Mouse (Mus musculus) kidney, embryonic 14.5 days (tissue): ENCODE measurements around the gene Klhl26. TPM values are rescaled to one million over a fixed set of nuclear protein-coding genes. Genes with fewer than 3 reads are reported as not detected.

Experiments
- ATAC-seq: fragments of 200-750 bp; cut with Nextera tagmentation; 2 replicates; pipeline ENCODE4 v1.8.0; 2017; ENCODE audit warnings: moderate number of reproducible peaks, mild to moderate bottlenecking, moderate TSS enrichment, moderate library complexity; ENCODE audit not compliant: low FRiP score, low TSS enrichment
- H3K27ac ChIP-seq: fragments of 300-500 bp; sonication (generic); 2 replicates; pipeline ENCODE4 v1.5.1; 2014; ENCODE audit warnings: low read depth, mild to moderate bottlenecking, low read length, moderate library complexity, mixed read lengths
- H3K27me3 ChIP-seq: fragments of 300-500 bp; sonication (generic); 2 replicates; pipeline ENCODE4 v1.6.1; 2014; ENCODE audit warnings: mild to moderate bottlenecking, low read length; ENCODE audit not compliant: control insufficient read depth, insufficient read depth
- H3K36me3 ChIP-seq: fragments of 300-500 bp; sonication (generic); 2 replicates; pipeline ENCODE4 v1.6.1; 2014; ENCODE audit warnings: low read length, mixed read lengths; ENCODE audit not compliant: control insufficient read depth, insufficient read depth
- H3K4me1 ChIP-seq: fragments of 300-500 bp; sonication (generic); 2 replicates; pipeline ENCODE4 v1.6.1; 2014; ENCODE audit warnings: low read length, mixed read lengths; ENCODE audit not compliant: control insufficient read depth, insufficient read depth
- H3K4me2 ChIP-seq: fragments of 300-500 bp; sonication (generic); replicated peaks from 2 replicates; pipeline ENCODE4 v1.6.1; 2014; ENCODE audit warnings: low read depth, mild to moderate bottlenecking, low read length
- H3K4me3 ChIP-seq: fragments of 300-500 bp; sonication (generic); 2 replicates; pipeline ENCODE4 v1.5.1; 2014; ENCODE audit warnings: mild to moderate bottlenecking, low read length
- H3K9ac ChIP-seq: fragments of 300-500 bp; sonication (generic); 2 replicates; pipeline ENCODE4 v1.6.1; 2014; ENCODE audit warnings: low read depth, mild to moderate bottlenecking, low read length, moderate library complexity
- H3K9me3 ChIP-seq: fragments of 300-500 bp; sonication (generic); 2 replicates; pipeline ENCODE4 v1.6.1; 2016; ENCODE audit warnings: low read length; ENCODE audit not compliant: control insufficient read depth
- WGBS: fragments of 180-500 bp; shearing (Covaris S2); extraction: QIAGEN DNeasy Blood & Tissue Kit; methylation state at CpG from one replicate; pipeline ENCODE4 v1.1.7; 2014; 5-methylcytosine and 5-hydroxymethylcytosine counted together
- polyA plus RNA-seq: library from polyadenylated mRNA; unstranded; fragments of >200 nt; fragmentation: Nextera tagmentation; extraction: Ambion mirVana; gene quantifications from 2 replicates; pipeline ENCODE4 v1.2.1, GENCODE M21; 2014

Klhl26 gene
- polyA plus RNA-seq, 1 experiment from 2014 or later = 19.2 TPM

DNA sequence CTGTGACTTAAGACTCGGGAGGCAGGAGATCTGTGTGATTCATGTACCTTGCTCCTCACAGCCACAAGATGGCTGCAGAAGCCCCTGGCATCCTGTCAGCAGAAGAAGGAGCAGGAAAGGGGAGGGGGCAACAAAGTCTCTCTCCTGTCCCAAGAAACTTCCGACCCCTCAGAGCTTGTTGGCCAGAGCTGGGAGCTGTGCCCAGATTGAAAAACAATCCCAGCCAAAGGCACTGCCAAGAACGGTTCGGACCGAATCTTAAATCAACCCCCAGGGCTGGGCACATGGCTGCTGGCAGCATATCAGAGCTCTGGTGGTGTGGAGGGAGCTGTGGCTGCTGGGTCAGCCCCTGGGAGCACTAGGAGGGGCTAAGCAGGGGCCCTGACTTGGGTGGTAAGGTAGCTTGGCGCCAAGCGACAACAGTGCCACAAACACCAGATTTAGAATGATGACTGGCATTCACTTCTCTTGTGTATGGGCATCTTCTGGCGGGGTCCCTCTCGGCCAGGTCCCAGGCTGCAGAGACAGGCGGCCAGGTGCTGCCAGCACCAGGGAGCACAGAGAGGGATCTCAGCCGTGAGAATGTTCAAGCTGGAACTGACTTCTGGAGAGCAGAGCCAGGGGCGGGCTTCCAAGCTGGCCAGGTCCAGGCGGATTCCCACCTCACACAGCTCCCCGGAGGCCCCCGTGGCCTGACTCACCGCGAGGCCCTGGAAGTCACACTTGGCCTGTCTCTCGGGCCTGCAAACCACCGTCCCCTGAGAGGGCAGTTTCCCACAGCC, 28.9 kb downstream of the Klhl26 start:
- 65% methylated on average over 19 of the region's 19 CpGs for WGBS
- H3K36me3 ChIP-seq = peaks cover 23% of the 10 kb centered on the region
- H3K4me3 ChIP-seq = no peak overlapping the region
- H3K4me1 ChIP-seq = no peaks in the 10 kb centered on the region
- H3K9me3 ChIP-seq = no peaks in the 10 kb centered on the region
- no peaks in the 10 kb centered on the region for H3K27me3 ChIP-seq
- ATAC-seq = no peak
- H3K27ac ChIP-seq = no peak overlapping the region
- H3K9ac ChIP-seq = no peak overlapping the region
- H3K4me2 ChIP-seq = no peak overlapping the region

DNA sequence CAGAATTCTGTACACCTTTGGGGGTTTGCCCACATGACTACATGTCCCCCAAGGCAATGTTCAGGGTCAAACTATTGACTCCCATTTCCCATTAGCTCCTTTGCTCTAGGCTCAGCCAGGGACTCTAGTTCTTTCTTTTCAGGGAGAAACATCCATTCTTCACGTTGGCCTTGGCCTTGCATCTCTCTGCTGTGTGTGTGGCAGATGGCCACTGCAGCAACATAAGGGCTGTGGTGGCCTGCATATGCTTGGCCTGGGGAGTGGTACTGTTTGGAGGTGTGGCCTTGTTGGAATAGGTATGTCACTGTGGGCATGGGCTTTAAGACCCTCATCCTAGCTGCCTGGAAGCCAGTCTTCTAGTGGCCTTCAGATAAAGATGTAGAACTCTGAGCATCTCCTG, 30.8 kb downstream of the Klhl26 start:
- WGBS = 70% methylated on average over 1 of the region's 1 CpGs
- H3K4me1 ChIP-seq = no peaks in the 10 kb centered on the region
- no peak overlapping the region for H3K27ac ChIP-seq
- no peak overlapping the region for H3K9ac ChIP-seq
- ATAC-seq = no peak
- H3K4me3 ChIP-seq = no peak overlapping the region
- H3K9me3 ChIP-seq = no peaks in the 10 kb centered on the region
- peaks cover 12% of the 10 kb centered on the region; the same call in 1 of the 2 replicates for H3K36me3 ChIP-seq
- H3K27me3 ChIP-seq = no peaks in the 10 kb centered on the region
- H3K4me2 ChIP-seq = no peak overlapping the region

DNA sequence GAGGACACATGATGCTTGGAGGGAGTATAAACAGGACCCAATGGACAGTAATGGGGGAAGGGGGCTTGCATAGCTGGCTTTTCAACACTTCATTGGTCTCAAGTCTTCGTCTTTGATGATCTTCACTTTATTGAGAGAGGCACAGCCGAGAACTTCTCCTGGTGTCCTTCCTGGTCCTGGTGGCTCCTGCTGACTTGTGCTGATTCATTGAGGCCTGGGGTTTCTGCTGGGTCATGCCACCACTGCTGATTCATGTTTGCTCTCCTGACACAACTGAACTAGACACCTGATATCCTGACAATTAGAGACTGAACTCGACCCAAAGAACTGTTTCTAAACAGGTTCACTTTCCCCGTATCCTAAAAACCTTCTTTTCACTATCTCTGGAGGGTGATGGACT, 33.4 kb downstream of the Klhl26 start:
- H3K9ac ChIP-seq = no peak overlapping the region
- H3K27me3 ChIP-seq = no peaks in the 10 kb centered on the region
- no peaks in the 10 kb centered on the region for H3K36me3 ChIP-seq
- H3K27ac ChIP-seq = no peak overlapping the region
- 46% methylated on average over 4 of the region's 4 CpGs for WGBS
- no peak overlapping the region for H3K4me3 ChIP-seq
- no peaks in the 10 kb centered on the region for H3K9me3 ChIP-seq
- H3K4me2 ChIP-seq = no peak overlapping the region
- ATAC-seq = no peak
- H3K4me1 ChIP-seq = peaks cover 6% of the 10 kb centered on the region; the same call in 1 of the 2 replicates

DNA sequence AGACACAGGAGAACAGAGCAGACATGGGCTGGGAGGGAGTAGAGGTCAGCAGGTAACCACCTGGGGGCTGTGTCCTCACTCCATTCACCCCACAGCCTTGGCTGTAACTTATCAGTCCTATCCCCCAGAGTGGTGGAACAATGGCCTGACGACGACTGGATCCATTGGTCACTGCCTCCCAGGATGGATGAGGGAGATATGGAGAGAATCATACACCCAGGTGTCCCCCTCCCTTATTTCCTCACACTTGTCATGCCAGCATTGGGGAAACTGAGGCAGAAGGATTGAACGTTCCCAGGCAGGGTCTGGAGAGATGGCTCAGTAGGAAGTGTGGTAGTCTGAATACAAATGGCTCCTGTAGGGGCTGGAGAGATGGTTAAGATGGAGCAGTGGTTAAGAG, 35.2 kb downstream of the Klhl26 start:
- Histone ChIP-seq H3K27ac (no peak overlapping the region), H3K9me3 (no peaks in the 10 kb centered on the region), H3K36me3 (no peaks in the 10 kb centered on the region), H3K27me3 (no peaks in the 10 kb centered on the region), H3K4me1 (peaks cover 8% of the 10 kb centered on the region; the same call in 1 of the 2 replicates), H3K4me3 (no peak overlapping the region), H3K4me2 (no peak overlapping the region), H3K9ac (no peak overlapping the region)
- ATAC-seq = no peak
- 62% methylated on average over 3 of the region's 3 CpGs for WGBS

DNA sequence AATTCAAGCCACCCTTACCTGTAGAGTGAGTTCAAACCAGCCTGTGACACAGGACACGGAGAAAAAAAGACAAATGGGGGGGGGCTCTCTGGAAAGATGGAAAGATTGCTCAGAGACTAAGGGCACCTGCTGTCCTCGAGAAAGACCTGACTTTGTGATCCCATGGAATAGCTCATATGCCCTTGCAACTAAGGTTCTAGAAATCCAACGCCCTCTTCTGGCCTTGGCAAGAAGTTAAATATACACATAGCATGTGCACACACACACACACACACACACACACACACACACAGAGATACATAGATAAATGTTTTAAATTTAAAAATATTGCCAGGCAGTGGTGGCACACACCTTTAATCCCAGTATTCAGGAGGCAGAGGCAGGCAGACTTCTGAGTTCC, 36.5 kb downstream of the Klhl26 start:
- ATAC-seq = no peak
- H3K4me3 ChIP-seq = peak overlapping the region; percentile 63; the same call in 1 of the 2 replicates
- no peaks in the 10 kb centered on the region for H3K9me3 ChIP-seq
- H3K4me2 ChIP-seq = peak overlapping the region; percentile 81
- no peak overlapping the region for H3K27ac ChIP-seq
- peaks cover 8% of the 10 kb centered on the region; the same call in 1 of the 2 replicates for H3K4me1 ChIP-seq
- no peaks in the 10 kb centered on the region for H3K27me3 ChIP-seq
- H3K36me3 ChIP-seq = no peaks in the 10 kb centered on the region
- H3K9ac ChIP-seq = peak overlapping the region; percentile 63; the same call in 1 of the 2 replicates
- 48% methylated on average over 3 of the region's 3 CpGs for WGBS

DNA sequence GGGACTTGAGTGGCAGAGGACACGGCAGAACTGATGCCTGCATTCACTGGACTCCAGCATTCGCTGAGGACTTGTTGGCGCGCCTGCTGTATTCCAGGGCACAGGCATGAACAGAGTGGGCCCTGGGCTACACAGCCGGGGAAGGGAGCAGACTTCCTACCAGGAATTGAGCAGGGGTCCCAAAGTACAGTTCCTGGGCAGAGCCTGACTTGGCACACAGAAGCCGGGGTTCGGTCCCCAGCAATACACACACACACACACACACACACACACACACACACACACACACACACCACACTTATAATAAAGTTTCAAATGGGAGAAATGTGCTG, 37.0 kb downstream of the Klhl26 start:
- peak overlapping the region; percentile 60; the same call in 1 of the 2 replicates for H3K27ac ChIP-seq
- H3K4me1 ChIP-seq = peaks cover 8% of the 10 kb centered on the region; the same call in 1 of the 2 replicates
- WGBS = 1% methylated on average over 7 of the region's 7 CpGs
- ATAC-seq = no peak
- peak overlapping the region; percentile 63 for H3K9ac ChIP-seq
- no peaks in the 10 kb centered on the region for H3K9me3 ChIP-seq
- no peaks in the 10 kb centered on the region for H3K27me3 ChIP-seq
- H3K4me3 ChIP-seq = peak overlapping the region; percentile 63
- peak overlapping the region; percentile 81 for H3K4me2 ChIP-seq
- H3K36me3 ChIP-seq = no peaks in the 10 kb centered on the region

DNA sequence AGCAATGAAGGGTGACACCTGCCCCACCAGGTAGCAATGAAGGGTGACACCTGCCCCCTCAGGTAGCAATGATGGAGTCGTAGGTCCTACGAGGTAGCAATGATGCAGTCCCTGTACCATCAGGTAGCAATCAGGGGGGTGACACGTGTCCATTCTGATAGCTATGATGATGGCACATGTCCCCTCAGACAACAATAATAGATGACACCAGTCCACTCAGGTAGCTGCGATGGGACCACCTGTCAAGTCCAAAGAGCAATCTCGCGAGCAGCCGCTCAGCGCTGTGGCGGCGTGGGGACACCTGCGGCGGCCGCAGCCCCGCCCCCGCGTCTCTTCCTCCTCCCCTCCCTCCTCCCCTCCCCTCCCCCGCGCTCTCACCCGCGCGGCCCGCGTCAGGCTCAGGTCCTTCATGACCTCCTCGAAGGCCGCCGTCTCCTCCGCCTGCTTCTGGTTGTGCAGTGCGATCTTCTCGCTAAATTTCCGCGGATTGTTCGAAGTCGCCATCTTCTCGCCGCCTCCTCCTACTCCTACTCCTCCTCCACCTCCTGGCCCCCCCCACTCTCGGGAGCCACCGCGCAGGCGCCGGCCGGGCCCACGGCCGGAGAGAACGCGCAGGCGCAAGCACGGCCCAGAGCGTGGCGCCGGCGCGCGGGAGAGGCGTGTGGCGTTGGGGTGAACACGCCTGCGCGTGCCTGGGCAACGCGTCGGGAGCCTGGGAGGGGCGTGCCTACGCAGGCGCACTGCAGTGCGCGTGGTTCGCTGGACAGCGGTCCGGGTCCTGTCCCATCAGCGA, 37.5 kb downstream of the Klhl26 start, which contains the start of gene Crtc1:
TSS of gene Crtc1 (minus strand) at position 525 of the 793 bp plus-strand sequence.
- peak within 1 kb of the TSS; percentile 81 for H3K4me2 ChIP-seq
- H3K9me3 ChIP-seq = no peaks in the 10 kb centered on the region
- peak; percentile 98 for ATAC-seq
- no peaks in the 10 kb centered on the region for H3K27me3 ChIP-seq
- under 1% methylated on average over 61 of the region's 70 CpGs for WGBS
- peak within 1 kb of the TSS; percentile 60; the same call in 1 of the 2 replicates for H3K27ac ChIP-seq
- H3K4me1 ChIP-seq = peaks cover 8% of the 10 kb centered on the region; the same call in 1 of the 2 replicates
- peak within 1 kb of the TSS; percentile 63 for H3K4me3 ChIP-seq
- no peaks in the 10 kb centered on the region for H3K36me3 ChIP-seq
- H3K9ac ChIP-seq = peak within 1 kb of the TSS; percentile 63

DNA sequence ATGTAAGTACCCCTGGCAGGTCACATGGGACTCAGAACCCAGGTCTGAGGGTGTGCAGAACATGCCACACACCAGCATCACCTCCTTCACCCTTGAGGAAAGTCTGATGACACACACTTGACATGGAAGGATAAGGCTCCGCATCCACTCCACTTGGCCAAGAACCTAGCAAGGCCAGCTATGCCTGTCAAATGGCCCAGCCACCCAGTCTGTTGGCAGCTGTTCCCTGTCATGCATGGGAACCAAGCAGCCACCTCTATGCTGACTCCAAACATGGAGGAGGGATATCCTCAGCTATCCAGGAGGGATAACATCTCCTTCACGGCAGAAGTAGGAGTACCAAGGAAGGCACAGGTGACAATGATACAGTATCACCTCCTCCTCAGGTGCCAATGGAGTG, 38.3 kb downstream of the Klhl26 start:
- Histone ChIP-seq H3K9me3 (no peaks in the 10 kb centered on the region), H3K4me1 (peaks cover 8% of the 10 kb centered on the region; the same call in 1 of the 2 replicates), H3K4me3 (peak overlapping the region; percentile 63; the same call in 1 of the 2 replicates), H3K4me2 (peak overlapping the region; percentile 81), H3K27ac (no peak overlapping the region), H3K27me3 (no peaks in the 10 kb centered on the region), H3K9ac (no peak overlapping the region), H3K36me3 (no peaks in the 10 kb centered on the region)
- 92% methylated on average over 2 of the region's 2 CpGs for WGBS
- no peak for ATAC-seq

DNA sequence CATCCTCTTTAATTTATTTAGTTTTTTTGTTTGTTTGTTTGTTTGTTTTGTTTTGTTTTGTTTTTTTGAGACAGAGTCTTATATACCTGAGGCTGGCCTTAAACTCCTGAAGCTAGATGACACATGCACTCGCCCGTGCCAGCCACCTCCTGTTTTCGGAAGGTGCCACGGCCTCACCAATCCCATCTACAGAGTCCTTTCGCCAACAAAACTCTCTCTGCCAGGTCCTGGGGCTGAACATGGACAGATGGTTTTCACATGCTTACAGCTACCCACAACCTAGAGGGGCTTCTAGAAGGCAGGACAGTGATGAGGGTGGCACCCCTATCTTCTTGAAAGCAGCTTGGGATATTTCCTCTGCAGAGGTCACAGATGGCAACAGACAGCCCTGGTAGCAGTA, 41.6 kb downstream of the Klhl26 start:
- H3K36me3 ChIP-seq = no peaks in the 10 kb centered on the region

More for the DNA sequence above, 41.6 kb downstream of the Klhl26 start:
- H3K9me3 ChIP-seq = no peaks in the 10 kb centered on the region
- no peak overlapping the region for H3K9ac ChIP-seq
- WGBS = 92% methylated on average over 5 of the region's 5 CpGs
- no peak for ATAC-seq
- H3K4me3 ChIP-seq = no peak overlapping the region
- H3K27me3 ChIP-seq = no peaks in the 10 kb centered on the region
- H3K4me2 ChIP-seq = no peak overlapping the region
- H3K4me1 ChIP-seq = peaks cover 8% of the 10 kb centered on the region; the same call in 1 of the 2 replicates
- no peak overlapping the region for H3K27ac ChIP-seq
